Mouse (Mus musculus) B cell, adult 2 months (primary cell): ENCODE measurements at regions not wholly inside any gene's neighbourhood (a gene's known extent, or its start where the extent isn't known, plus 50 kb on each side); places are given as distances from the start of the nearest gene placed in this dataset.
A peak's percentile ranks its signal among the peaks of the same experiment; 100 is the strongest.

Experiments
- DNase-seq, 2 experiments: peaks; one replicate each; pipeline ENCODE4 v3.0.0; 2022

DNA sequence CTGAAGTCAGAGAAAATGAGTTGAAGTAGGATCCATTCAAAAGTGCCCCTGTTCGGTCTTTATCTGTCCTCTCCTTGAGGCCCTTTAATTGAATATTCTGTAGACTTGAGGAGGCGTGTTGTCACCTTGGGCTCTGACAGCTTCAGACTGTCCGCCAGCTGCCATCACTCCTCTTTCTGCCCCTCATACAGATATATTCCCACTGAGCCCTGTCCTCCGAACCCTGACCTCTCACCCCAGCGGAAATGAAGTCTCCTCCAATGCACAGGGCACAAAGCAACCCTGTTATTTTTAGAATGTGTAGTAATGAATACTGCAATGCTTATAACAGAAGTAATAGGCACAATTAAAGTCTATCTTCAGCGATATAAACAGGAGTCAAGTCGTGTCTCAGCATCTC, 117.4 kb upstream of the Gm14444 start:
- no peak for DNase-seq

DNA sequence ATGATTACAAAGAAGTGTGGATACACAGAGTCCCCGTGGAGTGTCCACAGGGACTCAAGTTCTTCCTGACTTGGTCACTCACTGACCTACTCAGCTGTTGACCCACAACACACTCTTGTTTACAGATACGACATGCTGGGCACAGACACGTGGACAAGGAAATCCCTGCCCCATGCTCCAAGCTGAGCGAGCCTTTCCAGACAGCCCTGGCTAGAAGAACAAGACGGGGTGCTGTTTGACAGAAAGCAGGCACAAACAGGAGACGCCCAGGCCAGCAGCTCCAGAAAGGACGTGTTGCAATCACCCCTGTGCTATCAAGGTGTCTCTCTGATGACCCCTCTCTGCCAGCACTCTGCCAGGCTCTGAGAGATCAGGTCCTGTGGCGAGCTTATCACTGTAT, 112.6 kb upstream of the Gm14444 start:
- DNase-seq, result no peak

DNA sequence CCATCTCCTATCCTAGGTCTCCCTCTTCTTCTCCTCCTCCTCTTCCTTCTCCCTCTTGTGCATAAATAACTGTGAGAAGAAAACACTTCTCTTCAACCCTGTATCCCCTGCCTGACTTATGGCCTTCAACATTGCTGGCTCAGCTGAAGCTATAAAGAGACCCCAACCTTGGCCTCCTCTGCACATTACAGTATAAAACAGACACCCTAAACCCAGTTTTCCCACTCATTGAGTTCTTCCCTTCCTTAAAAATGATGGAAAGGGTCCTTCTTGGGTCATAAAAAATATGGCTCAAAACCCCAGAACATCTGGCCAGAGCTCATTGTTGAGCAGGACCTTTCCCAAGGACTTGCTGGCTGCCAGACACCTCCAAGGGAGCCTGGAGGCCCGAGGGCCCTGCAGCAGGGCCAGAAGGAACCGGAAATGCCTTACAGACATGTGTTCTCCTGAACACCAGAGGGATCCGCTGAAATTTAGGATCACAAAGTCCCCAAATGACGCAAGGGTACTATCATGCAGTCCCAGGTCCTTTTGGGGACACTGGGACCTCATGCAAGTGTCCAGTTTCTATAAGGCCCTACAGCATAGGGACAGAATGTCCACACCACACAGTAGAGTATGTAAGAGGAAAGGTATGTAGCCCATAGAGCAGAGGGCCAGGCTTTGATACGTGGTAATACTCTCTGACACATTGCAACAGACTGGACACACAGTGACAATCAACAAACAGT, 109.9 kb upstream of the Gm14444 start:
- peak in 1 of 2 experiments; percentile 12 for DNase-seq

DNA sequence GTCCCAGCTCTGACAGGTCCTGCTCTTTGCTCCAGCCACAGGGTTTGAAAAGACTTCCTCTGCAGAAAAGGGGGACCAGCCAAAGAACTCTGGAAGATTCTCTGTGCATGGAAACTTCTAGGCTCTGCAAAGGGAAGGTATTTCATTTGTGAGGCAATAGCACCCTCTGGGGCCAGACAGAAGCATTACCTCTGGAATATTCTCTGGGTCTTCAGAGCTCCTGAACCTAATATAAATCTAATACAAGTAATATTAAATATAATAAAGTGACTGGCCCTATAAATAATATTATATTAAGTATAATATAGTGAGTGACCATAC, 109.4 kb upstream of the Gm14444 start:
- peak; percentile 80 to 81 for DNase-seq

DNA sequence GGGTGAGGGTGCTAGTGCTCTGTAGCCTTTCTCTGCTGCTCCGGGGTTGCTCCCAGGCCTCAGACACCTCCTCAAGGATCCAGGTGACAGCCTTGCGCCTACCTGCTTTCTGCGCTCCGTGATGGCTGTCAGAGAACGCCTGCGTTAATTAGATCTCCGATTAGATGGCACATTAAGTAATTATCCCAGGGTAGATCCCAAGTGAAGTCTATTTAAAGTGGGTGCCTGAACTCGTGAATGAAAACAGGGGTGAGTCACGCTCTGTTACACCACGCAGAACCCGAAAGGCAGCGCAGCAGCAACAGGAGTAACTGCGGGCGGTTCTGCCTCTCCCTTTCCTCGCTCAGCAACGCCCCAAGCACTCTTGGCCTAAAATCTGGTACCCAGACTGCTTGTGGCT, 108.2 kb upstream of the Gm14444 start:
- DNase-seq, result no peak

DNA sequence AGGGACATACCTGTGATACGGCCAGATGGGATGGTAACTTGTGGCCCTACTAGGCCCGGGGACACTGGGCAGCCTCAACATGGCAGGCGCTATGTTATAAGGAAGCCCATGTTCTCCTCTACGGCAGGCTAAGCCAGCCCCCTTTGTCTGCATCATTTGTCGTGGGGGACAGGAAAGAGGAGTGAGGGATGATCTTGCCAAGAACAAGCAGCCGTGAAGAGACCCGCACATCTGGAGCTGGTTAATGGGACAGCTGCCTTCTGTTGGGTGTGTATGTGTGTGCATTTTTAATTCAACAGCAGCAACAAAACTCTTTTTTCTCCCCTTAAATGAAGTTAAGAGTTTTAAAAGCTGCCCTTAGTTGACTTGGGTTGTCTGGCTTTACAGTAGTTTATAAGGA, 106.4 kb upstream of the Gm14444 start:
- no peak for DNase-seq

DNA sequence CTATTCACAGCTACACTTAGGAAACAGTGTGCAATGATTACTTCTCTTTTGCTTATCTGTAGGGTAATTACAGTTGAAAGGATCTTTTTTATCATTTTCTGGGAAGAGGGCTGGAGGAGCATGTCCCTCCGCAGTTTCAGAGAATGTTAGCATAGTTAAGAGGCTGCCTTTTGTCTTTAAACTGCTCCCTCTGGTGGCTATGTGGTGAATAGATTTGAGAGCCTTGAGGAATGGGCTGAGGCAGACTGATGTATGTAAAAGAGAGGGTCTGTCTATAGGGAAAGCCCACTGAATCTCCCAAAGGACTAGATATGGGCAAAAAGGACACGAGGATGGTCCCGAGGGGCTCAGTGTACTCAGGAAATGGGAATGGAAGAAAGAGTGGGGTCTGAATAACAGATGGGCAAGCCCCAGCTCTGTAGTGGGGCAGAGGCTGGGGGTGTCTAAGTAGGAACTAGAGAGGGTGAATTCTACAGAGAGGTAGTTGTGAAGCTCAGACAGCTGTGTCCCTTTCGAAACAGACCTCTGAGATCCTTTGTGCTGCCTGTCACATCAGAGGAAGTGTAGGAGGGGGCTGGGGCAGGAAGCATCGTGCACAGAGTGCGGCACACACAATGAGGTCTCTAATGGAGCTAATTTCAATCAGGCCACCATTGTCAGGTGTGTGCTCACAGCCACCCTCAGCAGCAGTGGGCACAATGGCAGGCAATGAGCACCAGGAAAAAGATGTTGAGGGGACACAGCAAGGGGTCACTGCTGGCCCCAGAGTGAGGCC, 104.0 kb upstream of the Gm14444 start:
- peak; percentile 65 to 70 for DNase-seq

DNA sequence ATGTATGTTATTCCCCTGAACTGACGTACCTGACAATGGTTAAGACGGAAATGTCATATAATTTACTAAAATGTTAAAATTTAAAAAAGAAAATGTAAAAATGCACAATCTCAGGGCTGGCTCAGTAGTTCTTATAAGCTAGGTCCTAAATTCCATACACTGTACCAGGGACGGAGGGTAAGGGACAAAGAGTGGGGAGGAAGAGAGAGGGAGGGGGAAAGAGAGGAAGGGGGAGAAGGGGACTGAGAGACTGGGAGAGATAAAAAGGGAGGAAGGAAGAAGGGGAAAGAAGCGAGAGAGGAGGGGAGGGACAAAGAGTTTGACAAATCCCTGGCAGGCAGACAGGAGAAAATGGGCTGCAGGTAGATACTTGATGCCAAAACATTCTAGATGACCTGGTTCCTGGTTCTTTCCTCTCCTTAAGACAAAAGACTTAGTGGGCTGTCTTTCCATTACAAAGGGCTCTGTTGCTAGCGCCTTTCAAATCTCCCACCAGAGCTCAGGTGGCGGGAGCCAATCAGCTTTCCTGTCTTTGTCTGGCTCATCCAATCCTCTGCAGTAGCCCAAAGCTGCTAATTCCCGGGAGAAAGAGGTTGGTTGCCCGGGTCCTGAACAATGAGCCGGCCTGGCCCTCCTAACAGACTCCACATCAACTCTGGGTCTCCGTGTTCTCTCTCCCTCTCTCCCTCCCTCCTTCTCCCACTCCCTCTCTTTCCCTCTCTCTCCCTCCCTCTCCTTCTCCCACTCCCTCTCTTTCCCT, 92.7 kb upstream of the Gm14444 start:
- DNase-seq, result no peak

DNA sequence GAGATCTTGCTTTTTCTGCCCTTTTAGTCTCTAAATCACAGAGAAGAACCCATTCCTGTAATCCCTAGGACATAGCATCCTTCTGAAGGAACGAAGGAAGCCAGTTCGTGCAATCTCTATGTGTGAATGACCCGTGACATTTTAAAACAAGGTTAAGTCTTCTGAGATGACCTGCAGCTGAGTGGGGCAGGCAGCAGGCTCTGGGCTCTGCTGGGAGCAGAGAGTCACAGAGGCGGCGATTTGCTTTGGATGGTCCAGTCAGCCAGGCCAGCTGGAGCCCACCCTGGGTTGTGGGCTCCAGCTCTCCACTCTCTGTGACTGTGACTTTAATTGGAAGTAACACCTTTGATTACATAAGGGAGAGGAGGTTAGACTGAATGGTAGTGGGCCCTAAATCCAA, 92.1 kb upstream of the Gm14444 start:
- DNase-seq, result no peak

DNA sequence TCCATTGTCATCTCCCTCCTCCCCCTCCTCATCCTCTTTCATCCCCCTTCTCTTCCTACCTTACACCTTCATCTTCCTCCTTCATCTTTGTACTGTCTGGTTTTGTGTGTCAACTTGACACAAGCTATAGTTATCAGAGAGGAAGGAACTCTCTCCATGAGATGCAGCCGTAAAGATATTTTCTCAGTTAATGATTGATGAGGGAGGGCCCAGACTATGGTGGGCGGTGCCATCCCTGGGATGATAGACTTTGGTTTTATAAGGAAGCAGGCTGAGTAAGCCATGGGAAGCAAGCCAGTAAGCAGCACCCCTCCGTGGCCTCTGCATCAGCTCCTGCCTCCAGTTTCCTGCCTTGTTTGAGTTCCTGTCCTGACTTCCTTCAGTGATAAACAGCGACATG, 87.8 kb upstream of the Gm14444 start:
- DNase-seq, result no peak

DNA sequence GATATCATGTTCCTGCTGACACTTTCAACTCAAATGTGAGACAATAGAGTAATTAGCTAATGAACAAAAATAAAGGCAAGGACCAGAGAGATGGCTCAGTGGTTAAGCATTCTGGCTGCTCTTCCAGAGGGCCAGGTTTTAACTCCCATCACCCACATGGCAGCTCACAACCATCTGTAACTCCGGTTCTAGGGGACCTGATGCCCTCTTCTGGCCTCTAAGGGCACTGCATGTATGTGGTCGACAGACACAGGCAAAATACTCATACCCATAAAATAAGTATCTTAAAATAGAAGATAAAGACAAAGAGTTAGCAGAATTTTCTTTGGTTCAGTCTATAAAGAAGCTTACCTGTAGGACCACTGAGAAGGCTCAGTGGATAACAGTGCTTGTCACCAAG, 80.3 kb upstream of the Gm14444 start:
- peak; percentile 12 to 14 for DNase-seq

DNA sequence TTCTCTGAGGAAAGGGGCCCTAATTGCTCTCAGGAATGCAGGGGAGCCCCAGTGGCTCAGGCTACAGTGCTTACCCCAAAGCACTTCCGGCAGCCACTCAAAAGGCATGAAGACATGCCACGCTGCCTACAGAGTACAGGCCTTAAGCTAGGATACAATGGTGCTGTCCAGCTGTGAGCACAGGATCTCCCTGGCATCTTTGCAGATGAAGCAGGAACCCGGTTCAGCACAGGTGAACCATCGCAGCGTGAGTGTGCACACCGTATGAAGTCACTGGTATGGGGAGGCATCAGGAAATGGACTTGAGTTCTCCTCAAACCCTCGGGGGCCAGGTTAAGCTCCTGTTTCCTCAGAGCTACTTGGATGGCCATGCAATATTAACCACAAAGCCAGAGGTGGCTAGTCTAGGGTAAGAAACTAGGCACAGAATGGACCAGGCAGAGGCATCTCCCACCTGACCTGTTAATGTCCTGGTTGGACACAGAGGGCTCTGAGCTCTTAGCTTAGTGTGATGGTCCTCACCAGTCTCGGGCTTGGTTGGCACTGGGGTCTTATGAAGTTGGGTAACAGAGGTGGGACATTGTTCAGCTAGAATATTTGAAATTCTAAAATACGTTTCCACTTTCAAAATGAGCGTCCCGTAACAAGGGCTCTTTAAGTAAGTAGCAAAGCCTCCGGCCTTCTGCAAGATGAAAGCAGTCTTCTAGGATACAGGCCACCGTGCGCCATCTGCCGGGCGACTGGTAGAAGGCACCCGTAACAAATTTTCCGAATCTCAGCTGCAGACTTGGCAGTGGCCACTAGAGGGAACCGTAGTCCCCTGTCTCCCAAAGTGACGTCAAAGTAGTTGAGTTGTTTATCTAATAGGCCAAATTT, 77.7 kb upstream of the Gm14444 start:
- peak; percentile 90 to 92 for DNase-seq

DNA sequence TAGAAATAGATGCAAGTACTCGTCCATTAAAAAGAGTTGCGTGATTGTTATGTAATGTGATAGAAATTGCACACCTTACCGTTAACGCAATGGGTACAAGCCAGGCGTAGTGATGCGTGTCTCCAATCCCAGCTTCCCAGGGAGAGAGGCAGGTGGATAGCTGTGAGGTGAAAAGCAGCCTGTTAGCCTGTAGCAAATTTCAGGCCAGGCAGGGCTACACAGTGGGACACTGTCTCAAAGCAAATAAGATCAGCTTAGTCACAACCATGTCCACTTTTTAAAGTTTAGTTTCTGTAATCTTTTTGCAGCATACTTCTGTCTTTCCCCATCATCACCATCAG, 77.1 kb upstream of the Gm14444 start:
- no peak for DNase-seq

DNA sequence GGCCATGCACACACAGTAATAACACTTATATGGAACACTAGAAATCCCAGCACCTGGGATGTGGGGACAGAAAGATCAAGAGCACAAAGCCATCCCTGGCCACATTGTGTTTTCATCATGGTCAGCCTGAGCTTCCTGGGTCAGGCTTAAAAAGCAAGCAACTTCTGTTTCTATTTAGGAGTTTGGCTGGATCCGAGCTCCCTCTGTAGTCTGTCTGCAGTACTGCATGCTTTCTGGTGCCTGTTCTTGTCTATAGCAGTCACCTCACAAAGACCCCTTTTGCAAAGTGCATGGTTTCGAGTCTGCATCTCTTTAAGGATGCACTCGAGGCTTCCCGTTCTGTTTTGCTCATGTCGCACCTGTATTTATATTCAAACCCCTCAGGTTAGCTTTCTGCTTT, 73.4 kb upstream of the Gm14444 start:
- DNase-seq, result peak; percentile 52

DNA sequence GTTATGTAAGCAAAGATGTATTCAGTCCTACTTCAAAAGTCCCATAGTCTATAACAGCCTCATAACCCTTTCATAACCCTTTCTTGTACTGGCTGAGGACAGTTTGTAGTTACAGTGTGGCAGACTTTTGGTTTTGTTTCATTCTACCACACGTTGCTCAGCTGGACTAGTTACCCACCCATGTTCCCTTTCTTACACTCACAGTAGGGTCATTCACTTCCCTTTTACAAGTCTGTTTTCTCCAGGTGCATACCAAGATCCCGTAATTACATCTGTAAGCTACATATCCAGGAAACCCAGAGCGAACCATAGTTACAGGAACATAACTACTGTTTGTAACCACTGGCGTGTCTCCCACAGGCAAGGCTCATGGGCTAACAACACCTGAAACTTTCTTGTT, 72.1 kb upstream of the Gm14444 start:
- DNase-seq, result no peak

DNA sequence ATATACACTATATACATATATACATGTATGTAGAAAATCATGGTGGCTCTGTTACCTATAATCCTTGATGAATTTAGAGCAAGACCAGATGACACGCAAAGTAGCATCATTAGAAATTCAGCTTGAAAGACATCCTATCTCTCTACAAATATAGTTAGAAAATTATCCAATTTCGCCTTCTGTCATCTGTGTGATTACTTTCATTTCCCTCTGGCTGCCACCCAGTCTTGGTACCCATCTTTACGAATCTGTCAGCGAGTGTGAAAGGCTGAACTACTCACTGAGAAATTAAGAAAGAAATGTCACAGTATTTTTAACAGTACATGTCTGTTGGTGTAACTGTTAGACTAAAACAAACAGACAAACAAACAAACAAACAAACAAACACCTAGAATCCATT, 67.8 kb upstream of the Gm14444 start:
- no peak for DNase-seq

DNA sequence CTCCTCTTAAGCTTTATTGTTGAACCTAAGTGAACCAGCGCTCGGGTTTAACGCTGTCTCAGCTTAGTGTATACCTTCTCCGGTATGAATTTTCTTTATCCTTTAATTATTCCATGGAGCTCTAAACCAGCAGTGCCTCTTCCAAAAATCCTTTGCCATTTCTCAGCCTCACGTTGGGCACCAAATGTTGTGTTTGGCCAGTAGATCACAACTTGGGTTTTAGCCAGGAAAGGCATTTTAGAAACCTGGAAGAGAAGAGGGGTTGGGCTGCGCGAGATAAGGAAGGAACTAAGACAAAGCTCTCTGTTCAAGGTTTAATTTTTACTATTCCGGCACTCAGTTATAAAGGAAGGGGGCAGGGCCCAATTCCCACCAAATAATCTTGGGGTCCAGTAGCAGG, 61.9 kb upstream of the Gm14444 start:
- no peak for DNase-seq
